Mouse (Mus musculus) myocyte (in vitro differentiated cells): Measurements from ENCODE around the gene Glt6d1.
A peak's percentile ranks its signal among the peaks of the same experiment; 100 is the strongest.

ENCODE experiments used
- MYOD1 ChIP-seq, 3 experiments: IDR thresholded peaks; one replicate each; pipeline ENCODE4 v1.6.1; 2011; ENCODE audit warnings: control low read depth in 2 of 3, low read depth in 2 of 3, mild to moderate bottlenecking in 2 of 3, moderate library complexity in 1 of 3; ENCODE audit not compliant: insufficient read length in 2 of 3, control insufficient read depth in 1 of 3
- POLR2A ChIP-seq: IDR thresholded peaks from one replicate; pipeline ENCODE4 v1.6.1; 2011; ENCODE audit warnings: low read depth, mild to moderate bottlenecking, control low read depth, moderate library complexity; ENCODE audit not compliant: insufficient read length

DNA sequence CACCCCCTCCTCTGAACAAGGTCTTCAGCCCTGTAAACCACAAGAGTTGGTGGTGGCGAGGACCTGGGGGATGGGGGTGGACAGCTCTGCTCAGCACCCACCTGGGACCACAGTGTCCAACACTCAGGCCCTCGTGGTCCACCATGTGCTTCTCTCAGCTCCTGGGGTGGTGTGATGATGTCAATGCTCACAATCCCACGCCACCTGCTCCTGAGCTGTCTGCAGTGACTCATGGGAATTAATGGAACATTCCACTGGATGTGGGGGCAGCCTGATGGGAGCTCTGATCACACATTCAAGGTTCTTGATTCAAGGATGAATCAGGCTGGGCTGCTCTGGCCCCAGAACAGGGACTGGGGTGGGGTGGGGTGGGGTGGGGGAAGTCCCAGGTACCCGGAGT, 26.5 kb upstream of the Glt6d1 start:
- TF ChIP-seq POLR2A (no peak), MYOD1 (IDR thresholded peaks at IDR 0.05; ENCODE audit: control insufficient read depth in 1 of 3, insufficient read length in 2 of 3, low read depth in 2 of 3) (peak in 2 of 3 experiments; percentile 51 to 59)
